Mouse (Mus musculus): Measurements from ENCODE around the gene Grin3b.

DNA sequence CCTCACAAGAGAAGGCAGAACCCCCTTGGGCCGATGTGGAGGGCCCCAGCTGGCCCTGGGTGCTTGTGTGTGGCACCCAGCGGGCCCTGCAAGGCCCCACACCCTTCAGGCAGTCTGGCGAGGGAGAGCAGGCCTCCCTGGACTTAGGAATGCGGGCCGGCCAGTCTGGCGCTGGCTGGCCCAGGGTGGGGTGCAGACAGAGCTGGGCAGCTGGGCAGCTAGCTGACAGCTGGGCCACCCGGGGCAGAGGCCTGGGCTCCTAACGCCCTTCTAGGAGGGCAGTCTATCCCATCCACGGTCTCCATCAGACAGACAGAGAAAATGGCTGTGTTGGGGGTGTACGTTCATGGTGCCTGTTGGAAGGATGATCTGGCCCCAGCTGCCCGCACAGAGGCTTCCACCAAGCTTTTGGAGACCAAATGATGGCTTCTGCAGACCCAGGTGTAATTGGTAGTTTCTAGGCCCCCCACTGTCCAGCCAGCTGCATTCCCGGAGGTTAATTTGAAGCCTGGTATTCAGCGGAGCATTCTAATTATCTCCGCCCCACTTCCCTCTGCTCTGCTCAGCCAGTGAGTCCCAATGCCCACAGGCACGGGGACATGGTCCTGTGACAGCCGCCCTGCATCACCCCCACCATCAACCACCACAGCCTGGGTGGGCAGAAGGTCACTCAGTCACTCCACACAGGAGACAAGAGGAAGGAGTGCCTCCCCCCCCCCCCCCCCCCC lies 24.8 kb upstream of the Grin3b start:
- TF ChIP-seq CTCF (IDR thresholded peaks at IDR 0.05; ENCODE audit: extremely low read depth, insufficient read length, insufficient replicate concordance, low read depth, low read length), result no peak
- no peak for TF ChIP-seq POLR2A (IDR thresholded peaks at IDR 0.05; ENCODE audit: low read depth, low read length)

All from small intestine, adult 2 months (tissue).